Mouse (Mus musculus) limb, embryonic 12.5 days (tissue): ENCODE data around the gene Cenph. TPM values are rescaled to one million over a fixed set of nuclear protein-coding genes. Genes with fewer than 3 reads are reported as not detected.
"Not testable (repeated sequence)": the region's sequence is repeated elsewhere in the genome, so short reads cannot be mapped to it uniquely, and the experiment has no call there.

Experiments
- ATAC-seq: fragments of 200-750 bp; cut with Nextera tagmentation; 2 replicates; pipeline ENCODE4 v1.8.0; 2017; ENCODE audit warnings: low read depth, moderate TSS enrichment; ENCODE audit not compliant: insufficient number of reproducible peaks, insufficient read depth, low FRiP score, low TSS enrichment
- H3K27ac ChIP-seq: fragments of 300-500 bp; sonication (generic); 2 replicates; pipeline ENCODE4 v1.5.1; 2016; ENCODE audit warnings: mild to moderate bottlenecking, moderate library complexity
- H3K27me3 ChIP-seq: fragments of 300-500 bp; sonication (generic); 2 replicates; pipeline ENCODE4 v1.6.1; 2016; ENCODE audit warnings: mild to moderate bottlenecking, moderate library complexity
- H3K36me3 ChIP-seq: fragments of 300-500 bp; sonication (generic); 2 replicates; pipeline ENCODE4 v1.6.1; 2016; ENCODE audit warnings: mild to moderate bottlenecking, moderate library complexity
- H3K4me1 ChIP-seq: fragments of 300-500 bp; sonication (generic); replicated peaks from 2 replicates; pipeline ENCODE4 v1.6.1; 2016
- H3K4me2 ChIP-seq: fragments of 300-500 bp; sonication (generic); 2 replicates; pipeline ENCODE4 v1.6.1; 2016; ENCODE audit warnings: mild to moderate bottlenecking, moderate library complexity
- H3K4me3 ChIP-seq: fragments of 300-500 bp; sonication (generic); replicated peaks from 2 replicates; pipeline ENCODE4 v1.5.1; 2016; ENCODE audit warnings: mild to moderate bottlenecking
- H3K9ac ChIP-seq: fragments of 300-500 bp; sonication (generic); replicated peaks from 2 replicates; pipeline ENCODE4 v1.6.1; 2016; ENCODE audit warnings: mild to moderate bottlenecking, moderate library complexity
- H3K9me3 ChIP-seq: fragments of 300-500 bp; sonication (generic); 2 replicates; pipeline ENCODE4 v1.6.1; 2016; ENCODE audit warnings: mild to moderate bottlenecking, moderate library complexity
- WGBS: fragments of 180-500 bp; shearing (Covaris S2); methylation state at CpG from one replicate; pipeline ENCODE4 v1.1.7; 2016; 5-methylcytosine and 5-hydroxymethylcytosine counted together
- polyA plus RNA-seq: library from polyadenylated mRNA; unstranded; fragments of >200 nt; fragmentation: Nextera tagmentation; extraction: Ambion mirVana; gene quantifications from 2 replicates; pipeline ENCODE4 v1.2.1, GENCODE M21; 2016

Gene Cenph
- 55.2 and 60.7 TPM in 2 replicates for polyA plus RNA-seq

DNA sequence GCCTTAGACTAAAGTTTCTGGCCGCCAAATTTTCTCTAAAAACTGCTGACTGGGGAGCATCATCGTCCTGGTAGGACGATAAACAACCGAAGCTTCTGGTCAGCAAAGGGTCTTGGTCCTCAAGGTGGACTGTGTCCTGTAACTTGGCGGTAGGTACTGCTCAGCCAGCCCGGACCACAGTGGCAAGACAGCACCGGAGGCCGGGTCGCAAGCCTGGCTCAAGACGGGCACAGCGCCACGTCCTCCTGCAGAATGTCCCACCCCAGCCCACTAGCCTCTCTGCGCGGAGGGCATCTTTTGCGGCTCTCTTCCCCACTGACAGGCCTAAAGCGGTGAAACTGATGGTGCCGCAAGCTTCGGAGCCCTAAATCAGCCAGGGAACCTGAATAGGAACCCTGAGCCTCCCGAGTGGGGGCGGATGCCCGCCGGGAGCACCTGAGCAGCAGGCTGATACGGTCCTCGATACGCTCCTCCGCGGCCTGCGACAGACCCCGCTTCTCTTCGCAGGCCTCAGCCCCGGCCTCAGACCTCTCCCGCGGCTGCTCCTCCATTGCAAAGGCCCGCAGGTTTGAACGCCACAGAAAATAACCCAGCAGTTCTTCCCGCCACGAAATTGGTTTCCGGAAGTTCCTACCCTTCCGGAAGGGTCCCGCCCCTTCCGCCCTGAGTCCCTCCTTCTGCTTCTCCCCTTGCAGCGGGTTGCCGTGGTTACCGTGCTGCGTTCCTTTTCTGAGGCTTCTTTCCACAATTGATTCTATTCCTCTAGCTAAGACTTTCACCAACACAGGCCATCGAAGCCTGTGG lies at the start of gene Cenph:
Cenph (minus strand) TSS at position 648 of the 804 bp plus-strand sequence.
- ATAC-seq = peak; percentile 91
- peaks cover 36% of the 10 kb centered on the region for H3K36me3 ChIP-seq
- no peaks in the 10 kb centered on the region for H3K9me3 ChIP-seq
- peaks cover 9% of the 10 kb centered on the region for H3K4me1 ChIP-seq
- WGBS = 1% methylated on average over 44 of the region's 46 CpGs
- H3K4me3 ChIP-seq = peak within 1 kb of the TSS; percentile 90
- peak within 1 kb of the TSS; percentile 72 for H3K9ac ChIP-seq
- peak within 1 kb of the TSS; percentile 56; the same call in 1 of the 2 replicates for H3K27ac ChIP-seq
- peak within 1 kb of the TSS; percentile 71 for H3K4me2 ChIP-seq
- H3K27me3 ChIP-seq = no peaks in the 10 kb centered on the region

DNA sequence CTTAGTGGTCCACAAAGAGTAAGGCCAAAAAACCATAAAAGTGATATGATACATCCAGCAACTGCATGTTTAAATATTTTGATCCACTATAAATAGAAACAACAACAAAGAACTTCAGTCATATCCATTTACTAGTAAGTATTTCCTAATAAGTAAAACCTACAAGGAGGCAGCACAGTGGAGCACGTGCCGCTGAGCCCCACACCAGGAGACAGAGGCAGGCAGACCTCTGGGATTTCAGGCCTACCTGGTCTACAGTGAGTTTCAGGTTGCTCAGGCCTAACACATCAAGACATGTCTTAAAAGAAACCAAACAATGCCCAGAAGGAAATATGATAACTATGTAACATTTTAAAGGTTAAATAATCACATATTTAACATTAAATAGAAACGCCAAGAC lies 49.2 kb upstream of the Cenph start:
- H3K27me3 ChIP-seq = no peaks in the 10 kb centered on the region
- no peaks in the 10 kb centered on the region for H3K9me3 ChIP-seq
- H3K9ac ChIP-seq = no peak overlapping the region
- no peaks in the 10 kb centered on the region for H3K4me1 ChIP-seq
- no peak for ATAC-seq
- H3K36me3 ChIP-seq = peaks cover 75% of the 10 kb centered on the region
- no peak overlapping the region for H3K4me3 ChIP-seq
- WGBS = 93% methylated on average over 3 of the region's 3 CpGs
- no peak overlapping the region for H3K4me2 ChIP-seq
- H3K27ac ChIP-seq = no peak overlapping the region

DNA sequence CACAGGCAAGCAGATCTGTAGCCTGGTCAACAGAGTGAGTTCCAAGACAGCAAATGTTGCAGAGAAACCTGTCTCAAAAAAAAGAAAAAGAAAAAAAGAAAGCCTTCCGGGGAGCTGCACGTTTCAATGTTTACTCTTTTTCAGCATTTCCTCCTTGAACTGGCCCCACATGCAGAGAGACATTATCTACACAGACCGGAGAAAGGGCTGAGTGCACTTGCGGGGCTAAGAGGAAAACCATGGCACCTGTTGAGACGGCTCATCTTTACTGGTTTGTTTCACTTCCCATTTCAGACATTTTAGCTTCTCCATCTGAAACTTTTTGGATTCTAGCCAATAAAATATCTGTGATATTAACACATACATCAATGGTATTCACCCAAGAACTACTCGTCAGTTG lies 48.6 kb upstream of the Cenph start:
- Histone ChIP-seq H3K27me3 (no peaks in the 10 kb centered on the region), H3K4me1 (no peaks in the 10 kb centered on the region), H3K4me2 (no peak overlapping the region), H3K9me3 (no peaks in the 10 kb centered on the region), H3K27ac (no peak overlapping the region), H3K4me3 (no peak overlapping the region), H3K9ac (no peak overlapping the region), H3K36me3 (peaks cover 80% of the 10 kb centered on the region)
- ATAC-seq = no peak
- WGBS = 92% methylated on average over 6 of the region's 6 CpGs

DNA sequence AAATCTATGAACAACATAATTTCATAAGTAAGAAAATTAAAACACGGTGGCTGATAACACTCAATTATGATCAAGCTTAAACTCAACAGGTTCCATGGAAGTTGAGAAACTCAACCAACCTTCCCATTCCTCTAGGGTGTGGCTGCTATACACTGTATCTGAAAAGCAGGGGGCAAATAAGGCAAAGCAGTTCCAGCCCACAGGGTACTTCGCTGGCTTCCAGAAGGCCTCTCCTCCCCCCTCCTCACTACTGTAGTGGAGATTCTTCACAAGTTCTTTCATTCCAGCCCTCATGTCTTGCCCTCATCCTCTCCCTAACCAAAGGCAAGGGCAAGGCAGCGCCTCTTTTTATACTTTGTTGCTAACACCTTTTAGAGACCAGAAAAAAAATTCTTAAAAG lies 48.2 kb upstream of the Cenph start:
- WGBS = 96% methylated on average over 3 of the region's 3 CpGs

DNA sequence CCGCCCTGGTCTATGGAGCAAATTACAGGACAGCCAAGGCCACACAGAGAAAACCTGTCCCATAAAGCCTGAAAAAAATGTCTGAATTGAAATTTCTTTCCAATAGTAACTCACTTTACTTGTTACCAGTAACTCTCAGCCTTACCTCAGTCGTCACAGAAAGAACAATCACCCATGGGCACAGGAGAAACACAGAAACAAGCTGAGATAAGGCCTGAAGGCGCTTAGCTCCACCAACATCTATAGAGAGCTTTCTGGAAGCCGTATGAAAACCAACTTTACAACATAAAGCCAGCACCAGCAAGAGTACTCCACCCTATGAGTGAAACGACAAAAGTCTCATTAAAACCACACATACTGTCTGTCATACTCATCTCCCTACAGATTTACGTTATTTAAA lies 38.8 kb upstream of the Cenph start:
- WGBS = 93% methylated on average over 6 of the region's 6 CpGs
- Histone ChIP-seq H3K27me3 (no peaks in the 10 kb centered on the region), H3K4me2 (no peak overlapping the region), H3K9ac (no peak overlapping the region), H3K4me1 (no peaks in the 10 kb centered on the region), H3K27ac (no peak overlapping the region), H3K36me3 (peaks cover 83% of the 10 kb centered on the region), H3K9me3 (no peaks in the 10 kb centered on the region), H3K4me3 (no peak overlapping the region)
- no peak for ATAC-seq

More for the DNA sequence above, 48.2 kb upstream of the Cenph start:
- H3K27me3 ChIP-seq = no peaks in the 10 kb centered on the region
- no peak overlapping the region for H3K27ac ChIP-seq
- peaks cover 84% of the 10 kb centered on the region for H3K36me3 ChIP-seq
- ATAC-seq = no peak
- H3K4me1 ChIP-seq = no peaks in the 10 kb centered on the region
- H3K9me3 ChIP-seq = no peaks in the 10 kb centered on the region
- no peak overlapping the region for H3K4me3 ChIP-seq
- no peak overlapping the region for H3K4me2 ChIP-seq
- no peak overlapping the region for H3K9ac ChIP-seq

DNA sequence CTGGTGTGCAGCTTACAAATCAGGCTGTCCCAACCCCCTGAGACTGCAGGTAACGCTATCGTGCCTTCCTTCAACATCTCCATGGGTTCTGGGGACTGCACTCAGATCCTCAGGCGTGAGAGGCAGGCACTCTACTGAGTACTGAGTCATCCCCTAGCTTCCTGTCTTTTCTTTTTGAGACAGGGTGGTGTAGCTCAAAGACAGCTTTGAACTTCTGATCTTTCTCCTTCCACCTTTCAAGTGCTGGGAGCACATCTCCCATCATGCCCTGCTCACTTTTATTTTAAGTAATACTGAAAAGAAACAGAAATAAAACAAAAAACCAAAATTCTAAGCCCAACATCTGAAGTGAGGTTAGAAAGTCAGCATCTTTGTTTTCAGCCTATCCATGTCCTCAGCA lies 30.1 kb upstream of the Cenph start:
- no peaks in the 10 kb centered on the region for H3K4me1 ChIP-seq
- WGBS = 94% methylated on average over 3 of the region's 3 CpGs
- no peak overlapping the region for H3K27ac ChIP-seq
- no peak overlapping the region for H3K4me2 ChIP-seq
- H3K9me3 ChIP-seq = no peaks in the 10 kb centered on the region
- no peak overlapping the region for H3K9ac ChIP-seq
- no peak overlapping the region for H3K4me3 ChIP-seq
- H3K27me3 ChIP-seq = no peaks in the 10 kb centered on the region
- no peak for ATAC-seq
- peaks cover 78% of the 10 kb centered on the region for H3K36me3 ChIP-seq

DNA sequence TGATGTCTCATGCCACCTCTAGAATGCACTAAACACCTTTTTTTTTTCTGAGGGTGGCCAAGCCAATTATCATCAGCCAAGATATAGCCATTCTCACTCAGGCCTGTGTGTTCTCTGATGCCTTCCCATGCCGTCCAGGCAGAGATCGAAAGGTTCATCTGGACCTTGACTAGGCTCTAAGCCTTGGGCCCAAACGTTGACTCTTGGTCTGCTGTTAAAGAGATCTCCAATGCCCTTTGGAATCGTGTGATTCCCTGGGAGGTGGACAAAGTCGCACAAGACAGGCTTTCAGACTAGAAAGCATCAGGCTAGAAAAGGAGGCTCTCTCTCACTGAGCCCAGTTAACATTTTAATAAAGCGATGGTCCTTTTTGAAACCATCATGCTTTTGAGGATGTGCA lies 21.5 kb upstream of the Cenph start:
- ATAC-seq = no peak
- Histone ChIP-seq H3K36me3 (peaks cover 18% of the 10 kb centered on the region), H3K9ac (no peak overlapping the region), H3K27ac (no peak overlapping the region), H3K9me3 (peaks cover 6% of the 10 kb centered on the region; the same call in 1 of the 2 replicates), H3K27me3 (no peaks in the 10 kb centered on the region), H3K4me3 (no peak overlapping the region), H3K4me1 (no peaks in the 10 kb centered on the region), H3K4me2 (no peak overlapping the region)
- 87% methylated on average over 6 of the region's 6 CpGs for WGBS

DNA sequence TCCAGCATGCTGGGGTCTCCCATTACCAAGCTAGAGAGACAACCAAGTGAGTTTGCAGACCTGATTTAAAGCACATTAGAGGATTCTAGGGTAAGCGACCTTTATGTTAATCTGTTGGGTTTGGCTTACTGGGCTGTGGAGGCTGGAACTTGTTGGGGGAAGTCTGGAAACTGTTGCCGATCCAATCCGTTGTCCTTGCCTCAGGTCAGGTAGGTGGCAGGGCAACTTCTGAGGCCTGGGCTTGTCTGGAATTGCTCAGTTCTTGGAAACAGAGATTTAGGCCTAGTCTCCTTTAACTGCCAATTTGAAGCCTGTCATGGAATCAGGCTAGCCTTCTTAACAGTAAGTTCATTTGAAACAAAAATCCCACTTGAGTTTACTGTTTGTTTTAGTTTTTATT lies 13.4 kb upstream of the Cenph start:
- Histone ChIP-seq H3K36me3 (peaks cover 5% of the 10 kb centered on the region), H3K27ac (no peak overlapping the region), H3K4me2 (no peak overlapping the region), H3K9ac (no peak overlapping the region), H3K4me1 (peaks cover 18% of the 10 kb centered on the region), H3K4me3 (no peak overlapping the region), H3K9me3 (peaks cover 6% of the 10 kb centered on the region; the same call in 1 of the 2 replicates), H3K27me3 (no peaks in the 10 kb centered on the region)
- no peak for ATAC-seq
- 73% methylated on average over 3 of the region's 3 CpGs for WGBS

DNA sequence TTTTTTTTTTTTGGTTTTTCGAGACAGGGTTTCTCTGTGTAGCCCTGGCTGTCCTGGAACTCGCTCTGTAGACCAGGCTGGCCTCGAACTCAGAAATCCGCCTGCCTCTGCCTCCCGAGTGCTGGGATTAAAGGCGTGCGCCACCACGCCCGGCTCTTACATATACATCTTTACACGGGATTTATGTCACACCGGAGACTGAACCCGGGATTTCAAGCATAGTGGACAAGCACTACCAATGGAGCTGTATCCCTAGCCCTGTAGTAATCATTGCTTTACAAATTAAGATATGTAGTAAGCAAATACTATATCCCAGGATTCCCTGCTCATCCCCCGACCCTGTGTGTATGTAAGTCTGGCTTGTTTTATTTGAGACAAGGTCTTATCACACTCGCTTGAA lies 12.4 kb upstream of the Cenph start:
- WGBS = 96% methylated on average over 12 of the region's 14 CpGs
- not testable (repeated sequence) for H3K4me2 ChIP-seq, ATAC-seq, H3K4me3 ChIP-seq, H3K9me3 ChIP-seq, H3K27me3 ChIP-seq, H3K27ac ChIP-seq, H3K9ac ChIP-seq
- Histone ChIP-seq H3K4me1 (peaks cover 24% of the 10 kb centered on the region), H3K36me3 (peaks cover 15% of the 10 kb centered on the region)

DNA sequence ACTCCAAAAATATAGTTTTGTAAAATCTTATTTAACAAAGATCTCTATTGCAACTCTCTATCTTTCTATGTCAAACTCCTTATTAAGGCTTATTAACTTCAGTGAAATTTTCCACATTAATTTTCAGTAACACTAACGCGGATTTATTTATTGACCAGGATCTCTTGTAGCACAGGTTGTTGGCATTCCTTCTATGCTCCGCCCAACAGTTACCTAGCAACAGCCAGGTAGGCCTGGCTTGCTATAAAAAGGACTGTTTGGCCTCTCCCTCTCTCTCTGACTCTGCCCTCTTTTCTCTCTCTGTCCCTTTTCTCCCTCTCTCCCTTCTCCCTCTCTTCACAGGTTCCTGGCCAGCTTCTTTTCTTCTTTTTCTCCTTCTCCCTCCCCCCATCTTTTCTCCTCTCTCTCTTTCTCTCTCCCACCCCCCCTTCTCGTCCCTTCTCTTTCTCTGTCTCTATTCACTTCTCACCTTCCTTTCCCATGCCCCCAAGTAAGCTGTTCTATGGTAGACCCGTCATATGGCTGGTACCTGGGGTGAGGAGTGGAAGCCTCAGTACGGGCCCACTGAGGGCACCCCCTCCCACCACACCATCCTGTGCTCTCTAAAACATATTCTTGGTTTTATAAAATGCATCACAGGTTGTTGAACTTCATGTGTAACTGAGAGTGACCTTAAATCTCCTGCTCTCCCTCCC lies 11.8 kb upstream of the Cenph start:
- peaks cover 21% of the 10 kb centered on the region for H3K36me3 ChIP-seq
- no peaks in the 10 kb centered on the region for H3K27me3 ChIP-seq
- 65% methylated on average over 6 of the region's 6 CpGs for WGBS
- no peak overlapping the region for H3K4me2 ChIP-seq
- H3K9me3 ChIP-seq = peaks cover 1% of the 10 kb centered on the region; the same call in 1 of the 2 replicates
- no peak overlapping the region for H3K4me3 ChIP-seq
- no peak overlapping the region for H3K9ac ChIP-seq
- no peak overlapping the region for H3K27ac ChIP-seq
- peaks cover 24% of the 10 kb centered on the region for H3K4me1 ChIP-seq
- no peak for ATAC-seq

DNA sequence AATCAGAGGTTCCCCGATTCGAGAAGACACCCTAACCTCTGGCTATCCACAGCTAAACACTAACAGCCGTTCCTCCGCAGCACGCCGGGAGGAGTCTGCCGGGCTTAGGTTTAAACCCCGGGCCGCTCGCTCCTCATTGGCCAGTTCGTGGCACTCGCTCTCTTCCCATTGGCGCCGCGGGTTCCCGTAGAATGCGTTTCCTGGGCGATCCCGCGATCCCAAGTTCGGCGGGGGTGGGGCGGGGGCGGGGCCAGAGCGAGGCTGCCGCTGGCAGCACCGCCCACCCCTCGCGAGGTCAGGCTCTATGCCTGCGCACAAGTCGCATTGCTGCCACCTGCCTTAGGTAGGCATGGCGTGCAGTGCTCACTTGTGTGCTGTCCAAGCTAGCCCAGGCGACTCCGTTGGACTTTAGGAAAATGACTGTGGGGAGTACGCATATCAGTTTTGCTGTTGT lies 10.7 kb upstream of the Cenph start, which contains the start of gene Ccnb1:
Ccnb1 (minus strand) TSS at position 157 of the 454 bp plus-strand sequence.
- under 1% methylated on average over 35 of the region's 35 CpGs for WGBS
- Histone ChIP-seq H3K4me2 (peak within 1 kb of the TSS; percentile 74), H3K9ac (peak within 1 kb of the TSS; percentile 84), H3K27ac (peak within 1 kb of the TSS; percentile 66; the same call in 1 of the 2 replicates), H3K27me3 (no peaks in the 10 kb centered on the region), H3K4me1 (peaks cover 24% of the 10 kb centered on the region), H3K4me3 (peak within 1 kb of the TSS; percentile 84), H3K9me3 (no peaks in the 10 kb centered on the region), H3K36me3 (peaks cover 31% of the 10 kb centered on the region)
- peak; percentile 98 for ATAC-seq
